17 mouse cellular contexts compared by ENCODE assay signal in the genomic region with DNA sequence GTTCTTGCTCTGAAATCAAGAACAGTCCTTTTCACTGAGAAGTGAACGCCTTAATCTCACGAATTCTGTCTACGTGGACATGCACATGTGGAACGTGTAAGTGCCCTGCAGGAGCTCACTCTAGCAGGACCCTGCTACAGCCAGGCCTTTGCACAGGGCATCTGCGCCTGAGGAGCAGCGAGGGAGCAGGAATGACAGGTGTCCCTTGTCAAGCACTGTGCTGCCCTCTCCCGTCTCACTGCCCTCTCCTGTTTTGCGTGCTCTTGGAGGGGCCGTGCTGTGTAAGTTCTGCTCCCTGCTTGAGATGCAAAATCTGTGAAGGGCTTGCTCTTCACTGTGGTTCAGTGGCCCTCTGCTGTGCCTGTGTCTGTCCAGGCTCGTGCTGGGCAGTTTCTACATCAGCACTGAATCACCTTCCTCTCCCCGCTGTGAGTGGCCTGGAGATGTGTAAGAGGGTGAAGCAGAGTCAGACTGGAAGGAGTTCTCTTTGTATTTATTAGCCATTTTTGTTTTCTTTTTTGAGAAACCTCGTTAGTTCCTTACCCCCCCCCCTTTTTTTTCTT. TPM values are rescaled to one million over a fixed set of nuclear protein-coding genes. Genes with fewer than 3 reads are reported as not detected.
A peak's percentile ranks its signal among the peaks of the same experiment; 100 is the strongest.
DNase-seq lines count a peak whose midpoint lies in the region; ATAC-seq and TF ChIP-seq lines count a peak whose summit lies in the region.
"Had no signal": no experiment of that assay in that cellular context is flagged by ENCODE, and none has a peak within 500 bp of the region (broad histone marks: within the 10 kb centered on the region; RNA-seq: fewer than 3 reads in every experiment).

No protein-coding gene starts in this region.

- WGBS in heart, adult 2 months = 63% methylated on average over 12 of the region's 12 CpGs
- 79% methylated on average over 12 of the region's 12 CpGs for WGBS in intestine, postnatal 0 days

- H3K79me2 ChIP-seq in heart, adult 2 months (replicated peaks; ENCODE audit: control insufficient read depth, insufficient read depth, low read length) = no peaks in the 10 kb centered on the region

- ATAC-seq in intestine, postnatal 0 days = no peak
- ATAC-seq: intestine, embryonic 16.5 days had no signal

- intact Hi-C loops in heart, adult 2 months (cut with DNase I) = no loop called here

- H3K36me3 ChIP-seq in heart, adult 2 months (ENCODE audit: control insufficient read depth, insufficient read depth, low read length) = no peaks in the 10 kb centered on the region; the same call in 1 of the 2 replicates
- H3K36me3 ChIP-seq in megakaryocyte, embryonic 14.5 days (replicated peaks; ENCODE audit: low read length) = peaks cover 94% of the 10 kb centered on the region
- peaks cover 65% of the 10 kb centered on the region for H3K36me3 ChIP-seq in intestine, postnatal 0 days (ENCODE audit: control insufficient read depth, insufficient read depth)

- no peaks in the 10 kb centered on the region for H3K9me3 ChIP-seq in megakaryocyte, embryonic 14.5 days
- no peaks in the 10 kb centered on the region for H3K9me3 ChIP-seq in intestine, postnatal 0 days (ENCODE audit: control insufficient read depth)
- H3K9me3 ChIP-seq: heart, embryonic 12.5 days; hindbrain, embryonic 15.5 days; limb, embryonic 15.5 days had no signal

- peak overlapping the region; percentile 82 for H3K27ac ChIP-seq in heart, adult 2 months
- peak overlapping the region; percentile 46; the same call in 1 of the 2 replicates for H3K27ac ChIP-seq in layer of hippocampus, adult 2 months
- no peak overlapping the region for H3K27ac ChIP-seq in intestine, postnatal 0 days (ENCODE audit: low read depth, low read length)
- H3K27ac ChIP-seq: hindbrain, embryonic 15.5 days; limb, embryonic 15.5 days had no signal

- DNase-seq in adrenal gland, adult 2 months = peak; percentile 52
- DNase-seq in adrenal gland, adult 18-20 months (ENCODE audit: low spot score in 2 of 2) = no peak
- DNase-seq in heart, adult 2 months = no peak
- no peak for DNase-seq in heart, adult 8-10 months (ENCODE audit: low spot score)
- DNase-seq in layer of hippocampus, adult 2 months (ENCODE audit: low spot score in 2 of 2) = no peak
- DNase-seq in layer of hippocampus, adult 9-11 months = no peak
- DNase-seq: cerebellum, postnatal 14 days; gastrocnemius, postnatal 14 days; heart, postnatal 36 days; lung, postnatal 10 days; thymus, postnatal 36 days had no signal

- no peak for TF ChIP-seq EP300 in heart, adult 2 months (IDR thresholded peaks at IDR 0.05; ENCODE audit: insufficient read depth, low read depth, low read length)

- H3K9ac ChIP-seq in heart, adult 2 months (ENCODE audit: low read depth, low read length) = no peak overlapping the region
- no peak overlapping the region for H3K9ac ChIP-seq in intestine, postnatal 0 days (ENCODE audit: low read depth, low read length)
- H3K9ac ChIP-seq: heart, embryonic 12.5 days; hindbrain, embryonic 15.5 days; limb, embryonic 15.5 days had no signal

- H3K4me2 ChIP-seq in intestine, postnatal 0 days (replicated peaks; ENCODE audit: low read depth) = no peak overlapping the region
- H3K4me2 ChIP-seq: heart, embryonic 12.5 days; hindbrain, embryonic 15.5 days; limb, embryonic 15.5 days had no signal

- TF ChIP-seq POLR2A in heart, adult 2 months (IDR thresholded peaks at IDR 0.05; ENCODE audit: insufficient read depth, low read depth, low read length) = no peak

- peaks cover 6% of the 10 kb centered on the region for H3K4me1 ChIP-seq in heart, adult 2 months (ENCODE audit: control insufficient read depth, insufficient read depth, low read length)
- peaks cover 24% of the 10 kb centered on the region for H3K4me1 ChIP-seq in megakaryocyte, embryonic 14.5 days
- H3K4me1 ChIP-seq in intestine, postnatal 0 days (replicated peaks; ENCODE audit: control insufficient read depth, insufficient read depth, low read length) = no peaks in the 10 kb centered on the region
- H3K4me1 ChIP-seq: hindbrain, embryonic 15.5 days; limb, embryonic 15.5 days had no signal

- H3K4me3 ChIP-seq in heart, adult 2 months = no peak overlapping the region
- H3K4me3 ChIP-seq in layer of hippocampus, adult 2 months = no peak overlapping the region
- peak overlapping the region; percentile 73 for H3K4me3 ChIP-seq in megakaryocyte, embryonic 14.5 days (replicated peaks)
- no peak overlapping the region for H3K4me3 ChIP-seq in intestine, postnatal 0 days (ENCODE audit: low read depth, low read length)
- H3K4me3 ChIP-seq: heart, embryonic 12.5 days; hindbrain, embryonic 15.5 days; limb, embryonic 15.5 days had no signal

- no peak for TF ChIP-seq CTCF in heart, adult 2 months (IDR thresholded peaks at IDR 0.05)
- no peak for TF ChIP-seq CTCF in layer of hippocampus, adult 2 months (conservative IDR thresholded peaks at IDR 0.05)
- TF ChIP-seq CTCF in intestine, postnatal 0 days (IDR thresholded peaks at IDR 0.05; ENCODE audit: low read depth) = no peak

- no peaks in the 10 kb centered on the region for H3K27me3 ChIP-seq in heart, adult 2 months (ENCODE audit: control insufficient read depth, insufficient read depth, low read length)
- no peaks in the 10 kb centered on the region for H3K27me3 ChIP-seq in megakaryocyte, embryonic 14.5 days (replicated peaks)
- H3K27me3 ChIP-seq in intestine, postnatal 0 days (replicated peaks; ENCODE audit: control insufficient read depth, insufficient read depth, low read length) = no peaks in the 10 kb centered on the region
- H3K27me3 ChIP-seq: heart, embryonic 12.5 days; hindbrain, embryonic 15.5 days; limb, embryonic 15.5 days had no signal

RNA-seq across cellular contexts. Expression of a gene that starts 21.4 kb away (rescaled TPM):
- total RNA-seq in adrenal gland, adult 2 months (2021) = 10 to 100 TPM; 40.0 to 41.8 TPM
- 27.5 and 29.7 TPM in 2 replicates for polyA plus RNA-seq in adrenal gland, adult 2 months (2012; rRNA removed)
- total RNA-seq in adrenal gland, adult 18-20 months (2021) = 10 to 100 TPM; 33.7 to 40.4 TPM
- total RNA-seq in heart, adult 2 months (2021) = 10 to 100 TPM; 34.7 to 37.1 TPM
- 25.8 and 35.3 TPM in 2 replicates for polyA plus RNA-seq in heart, adult 2 months (2012; rRNA removed)
- 10 to 100 TPM; 34.1 to 41.0 (median 37.0) TPM for total RNA-seq in heart, adult 8-10 months (2022)
- 10 to 100 TPM; 41.2 to 48.6 TPM for total RNA-seq in layer of hippocampus, adult 2 months (2021)
- polyA plus RNA-seq in megakaryocyte, embryonic 14.5 days (2012; ENCODE audit: insufficient read depth, low replicate concordance) = 14.6 and 15.4 TPM in 2 replicates
- 26.4 and 27.1 TPM in 2 replicates for polyA plus RNA-seq in intestine, postnatal 0 days (2015; fragmentation: Nextera tagmentation; extraction: Ambion mirVana)

RNA-seq across cellular contexts. Expression of a gene that starts 36.2 kb away (rescaled TPM):
- total RNA-seq in adrenal gland, adult 2 months (2021) = 1 to 10 TPM; 5.6 to 7.3 TPM
- polyA plus RNA-seq in adrenal gland, adult 2 months (2012; rRNA removed) = 2.3 and 3.2 TPM in 2 replicates
- total RNA-seq in adrenal gland, adult 18-20 months (2021) = 1 to 10 TPM; 5.5 to 7.1 TPM
- total RNA-seq in heart, adult 2 months (2021) = under 1 TPM; 0.48 to 0.70 TPM
- 0.16 and 0.32 TPM in 2 replicates for polyA plus RNA-seq in heart, adult 2 months (2012; rRNA removed)
- under 1 TPM; 0.25 to 0.71 (median 0.53) TPM for total RNA-seq in heart, adult 8-10 months (2022)
- total RNA-seq in layer of hippocampus, adult 2 months (2021) = 10 to 100 TPM; 19.2 to 21.7 TPM
- polyA plus RNA-seq in megakaryocyte, embryonic 14.5 days (2012; ENCODE audit: insufficient read depth, low replicate concordance) = 6.4 and 8.0 TPM in 2 replicates
- 0.54 and 0.80 TPM in 2 replicates for polyA plus RNA-seq in intestine, postnatal 0 days (2015; fragmentation: Nextera tagmentation; extraction: Ambion mirVana)
